Mouse (Mus musculus) C2C12 (cell line): ENCODE data around the gene Tecrl.

Experiments
- CEBPB ChIP-seq: IDR thresholded peaks from one replicate; pipeline ENCODE4 v1.6.1; 2011; ENCODE audit warnings: low read depth, mild to moderate bottlenecking, control low read depth, moderate library complexity
- CTCF ChIP-seq: IDR thresholded peaks from one replicate; pipeline ENCODE4 v1.5.1; 2011; ENCODE audit not compliant: control insufficient read depth, insufficient read depth, insufficient read length
- FOSL1 ChIP-seq: IDR thresholded peaks from one replicate; pipeline ENCODE4 v1.8.0; 2011; ENCODE audit warnings: mild to moderate bottlenecking, low read length; ENCODE audit not compliant: poor library complexity, insufficient read depth, severe bottlenecking
- MAX ChIP-seq: IDR thresholded peaks from one replicate; pipeline ENCODE4 v1.6.1; 2011; ENCODE audit warnings: mild to moderate bottlenecking, control low read depth
- MYOD1 ChIP-seq: IDR thresholded peaks from one replicate; pipeline ENCODE4 v1.6.1; 2011; ENCODE audit warnings: low read depth; ENCODE audit not compliant: control insufficient read depth, insufficient read length
- MYOG ChIP-seq: IDR thresholded peaks from one replicate; pipeline ENCODE4 v1.6.1; 2011; ENCODE audit not compliant: control insufficient read depth, insufficient read length; ENCODE audit errors: extremely low read depth
- USF1 ChIP-seq: IDR thresholded peaks from one replicate; pipeline ENCODE4 v1.6.1; 2011; ENCODE audit warnings: low read depth, mild to moderate bottlenecking, control low read depth, moderate library complexity

- TF ChIP-seq CTCF (no peak), MAX (no peak), USF1 (no peak), MYOD1 (no peak), MYOG (no peak), CEBPB (no peak), FOSL1 (no peak)
These were observed 116.0 kb downstream of the Tecrl start for GRCm38 (mm10) chr5:83238848-83239452.
